In the genomic region with DNA sequence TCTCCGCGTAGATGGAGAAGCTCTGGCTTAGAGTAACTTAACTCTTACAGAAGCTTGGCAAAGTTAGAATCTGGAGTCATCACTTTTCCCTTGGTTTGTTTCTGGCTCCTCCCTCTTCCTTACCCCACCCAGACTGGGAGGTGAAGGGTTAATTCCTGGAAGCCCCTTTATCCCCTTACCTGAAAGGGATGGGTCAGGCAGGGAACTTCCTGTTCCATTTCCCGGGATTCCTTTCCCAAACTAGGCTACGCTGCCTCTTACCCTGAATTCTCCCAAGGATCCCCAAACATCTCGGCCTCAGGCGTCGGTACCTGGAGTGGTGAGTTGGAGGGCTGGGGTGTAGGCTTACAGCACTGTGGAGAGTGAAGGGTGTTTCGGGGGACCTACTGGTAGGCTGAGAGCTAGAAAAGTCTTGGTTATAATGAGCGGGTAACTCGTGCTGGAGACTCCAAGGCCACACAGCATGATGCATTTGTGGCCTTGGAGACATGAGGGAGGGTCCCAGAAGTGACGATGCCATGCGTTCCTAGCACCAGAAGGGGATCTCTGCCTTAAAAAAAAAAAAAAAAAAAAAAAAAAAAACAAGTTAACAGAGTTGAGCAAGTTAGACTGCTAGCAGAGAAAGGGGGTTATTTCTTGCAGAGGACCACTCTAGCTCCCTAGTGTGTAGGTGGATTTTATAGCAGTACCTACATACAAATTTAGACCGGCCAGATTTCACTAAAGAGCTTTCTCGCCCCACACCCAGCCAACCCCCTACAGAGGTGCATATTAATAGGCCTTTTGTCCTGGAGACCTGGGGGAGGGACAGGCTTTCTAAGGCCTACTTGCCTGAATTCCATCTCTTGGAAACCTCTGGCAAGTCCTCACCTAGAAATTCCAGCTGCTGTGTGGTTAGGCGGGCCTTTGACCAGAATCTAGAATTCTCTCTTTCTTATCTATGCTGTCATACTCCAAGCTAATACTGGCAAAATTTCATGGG, we compare ENCODE assay signal across 9 mouse cellular contexts. TPM values are rescaled to one million over a fixed set of nuclear protein-coding genes. Genes with fewer than 3 reads are reported as not detected.
DNase-seq lines count a peak whose midpoint lies in the region; ATAC-seq and TF ChIP-seq lines count a peak whose summit lies in the region.
"Had no signal": no experiment of that assay in that cellular context is flagged by ENCODE, and none has a peak within 500 bp of the region (broad histone marks: within the 10 kb centered on the region; RNA-seq: fewer than 3 reads in every experiment).

A gene (plus strand): TSS at position 216 of the 982 bp plus-strand sequence.

- no peaks in the 10 kb centered on the region for H3K9me3 ChIP-seq in lung, embryonic 16.5 days (ENCODE audit: control insufficient read depth, low read length)
- no peaks in the 10 kb centered on the region for H3K9me3 ChIP-seq in intestine, postnatal 0 days (ENCODE audit: control insufficient read depth)
- no peaks in the 10 kb centered on the region for H3K9me3 ChIP-seq in neural tube, embryonic 15.5 days (replicated peaks)

- WGBS in lung, embryonic 16.5 days: 55% methylated on average over 15 of the region's 15 CpGs
- WGBS in intestine, postnatal 0 days: 72% methylated on average over 15 of the region's 15 CpGs
- WGBS in neural tube, embryonic 15.5 days: 44% methylated on average over 15 of the region's 15 CpGs

- H3K9ac ChIP-seq in lung, embryonic 16.5 days (ENCODE audit: low read length): peak within 1 kb of the TSS; percentile 70
- H3K9ac ChIP-seq in intestine, postnatal 0 days (ENCODE audit: low read depth, low read length): 0 out of 2 replicates have a peak within 1 kb of the TSS, but pooled peaks have one; percentile 54
- no peak within 1 kb of the TSS for H3K9ac ChIP-seq in neural tube, embryonic 15.5 days (replicated peaks)

- H3K36me3 ChIP-seq in lung, embryonic 16.5 days (ENCODE audit: control insufficient read depth, insufficient read depth, low read length): no peaks in the 10 kb centered on the region
- H3K36me3 ChIP-seq in intestine, postnatal 0 days (ENCODE audit: control insufficient read depth, insufficient read depth): no peaks in the 10 kb centered on the region
- no peaks in the 10 kb centered on the region for H3K36me3 ChIP-seq in neural tube, embryonic 15.5 days

- H3K4me2 ChIP-seq in lung, embryonic 16.5 days (ENCODE audit: low read depth, low read length): peak within 1 kb of the TSS; percentile 86
- H3K4me2 ChIP-seq in intestine, postnatal 0 days (replicated peaks; ENCODE audit: low read depth): peak within 1 kb of the TSS; percentile 86
- peak within 1 kb of the TSS; percentile 63 for H3K4me2 ChIP-seq in neural tube, embryonic 15.5 days

- no peak for TF ChIP-seq CTCF in intestine, postnatal 0 days (IDR thresholded peaks at IDR 0.05; ENCODE audit: low read depth)

- peaks cover 12% of the 10 kb centered on the region for H3K4me1 ChIP-seq in lung, embryonic 16.5 days (replicated peaks; ENCODE audit: control insufficient read depth, insufficient read depth, low read length)
- peaks cover 4% of the 10 kb centered on the region; the same call in 1 of the 2 replicates for H3K4me1 ChIP-seq in intestine, postnatal 0 days (replicated peaks; ENCODE audit: control insufficient read depth, insufficient read depth, low read length)
- peaks cover 14% of the 10 kb centered on the region for H3K4me1 ChIP-seq in neural tube, embryonic 15.5 days

- peak within 1 kb of the TSS; percentile 96 for H3K27ac ChIP-seq in lung, embryonic 16.5 days (ENCODE audit: low read length)
- H3K27ac ChIP-seq in intestine, postnatal 0 days (ENCODE audit: low read depth, low read length): peak within 1 kb of the TSS; percentile 81; the same call in 1 of the 2 replicates
- H3K27ac ChIP-seq in neural tube, embryonic 15.5 days (replicated peaks): 0 out of 2 replicates have a peak within 1 kb of the TSS, but pooled peaks have one; percentile 63

- H3K27me3 ChIP-seq in lung, embryonic 16.5 days (ENCODE audit: control insufficient read depth, insufficient read depth, low read depth, low read length): no peaks in the 10 kb centered on the region
- H3K27me3 ChIP-seq in intestine, postnatal 0 days (replicated peaks; ENCODE audit: control insufficient read depth, insufficient read depth, low read length): no peaks in the 10 kb centered on the region
- H3K27me3 ChIP-seq in neural tube, embryonic 15.5 days (replicated peaks): no peaks in the 10 kb centered on the region

- no peak for ATAC-seq in lung, embryonic 16.5 days (ENCODE audit: low read depth)
- no peak for ATAC-seq in intestine, postnatal 0 days
- no peak for ATAC-seq in neural tube, embryonic 15.5 days (ENCODE audit: low FRiP score)

- H3K4me3 ChIP-seq in lung, embryonic 16.5 days (ENCODE audit: low read length): peak within 1 kb of the TSS; percentile 56; the same call in 1 of the 2 replicates
- H3K4me3 ChIP-seq in intestine, postnatal 0 days (ENCODE audit: low read depth, low read length): peak within 1 kb of the TSS; percentile 53
- no peak within 1 kb of the TSS for H3K4me3 ChIP-seq in neural tube, embryonic 15.5 days (replicated peaks)

- peak; percentile 3 for DNase-seq in cerebellum, adult 8-10 months
- no peak for DNase-seq in cerebellum, postnatal 10 days
- no peak for DNase-seq in lung, postnatal 25 days (ENCODE audit: low spot score)
- no peak for DNase-seq in left cerebral cortex, adult 18-20 months (ENCODE audit: low spot score in 2 of 2)
- no peak for DNase-seq in frontal cortex, postnatal 36 days (ENCODE audit: low spot score in 2 of 2)
- DNase-seq: cerebellum, adult 11-12 months had no signal

RNA-seq across cellular contexts. Expression of the gene that starts here (rescaled TPM):
- 0.26 and 0.36 TPM in 2 replicates for polyA plus RNA-seq in lung, embryonic 16.5 days (2015; fragmentation: Nextera tagmentation; extraction: Ambion mirVana)
- polyA plus RNA-seq in intestine, postnatal 0 days (2015; fragmentation: Nextera tagmentation; extraction: Ambion mirVana): not detected in 2 replicates
- polyA plus RNA-seq in neural tube, embryonic 15.5 days (2015; fragmentation: Nextera tagmentation; extraction: Ambion mirVana): not detected in 2 replicates
- not detected for total RNA-seq in left cerebral cortex, adult 18-20 months (2021)
